Mouse (Mus musculus) left cerebral cortex, adult 8-10 months (tissue): Measurements from ENCODE around the gene Mgrn1. TPM values are rescaled to one million over a fixed set of nuclear protein-coding genes. Genes with fewer than 3 reads are reported as not detected.

Experiments
- DNase-seq, 2 experiments: peaks; one replicate each; pipeline ENCODE4 v3.0.0; 2022; ENCODE audit warnings: low spot score in 2 of 2
- total RNA-seq, 4 experiments: library from RNA; stranded (reverse); gene quantifications; 2 replicates each; pipeline ENCODE4 v1.2.4; 2022

The Mgrn1 gene
- total RNA-seq, 4 experiments from 2014 or later = 210 to 220 (median 214) TPM

GRCm38 (mm10) chr16:4938989-4939388 lies 52.9 kb downstream of the Mgrn1 start:
- peak; percentile 94 to 95 for DNase-seq

DNA sequence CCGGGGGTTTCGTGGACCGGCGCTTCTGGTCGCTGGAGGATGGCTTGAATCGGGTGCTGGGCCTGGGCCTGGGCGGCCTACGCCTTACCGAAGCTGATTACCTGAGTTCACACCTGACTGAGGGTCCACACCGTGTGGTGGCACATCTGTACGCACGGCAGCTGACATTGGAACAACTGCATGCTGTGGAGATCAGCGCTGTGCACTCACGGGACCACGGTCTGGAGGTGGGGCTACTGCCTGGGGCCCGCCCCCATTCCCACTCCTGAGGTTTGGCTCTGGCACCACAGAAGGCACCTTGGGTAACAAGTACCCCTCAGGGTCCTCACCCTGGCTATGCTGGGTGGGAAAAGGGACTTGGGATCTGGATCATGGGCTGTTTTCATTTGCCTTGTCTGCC lies 53.4 kb downstream of the Mgrn1 start:
- peak; percentile 46 to 54 for DNase-seq

DNA sequence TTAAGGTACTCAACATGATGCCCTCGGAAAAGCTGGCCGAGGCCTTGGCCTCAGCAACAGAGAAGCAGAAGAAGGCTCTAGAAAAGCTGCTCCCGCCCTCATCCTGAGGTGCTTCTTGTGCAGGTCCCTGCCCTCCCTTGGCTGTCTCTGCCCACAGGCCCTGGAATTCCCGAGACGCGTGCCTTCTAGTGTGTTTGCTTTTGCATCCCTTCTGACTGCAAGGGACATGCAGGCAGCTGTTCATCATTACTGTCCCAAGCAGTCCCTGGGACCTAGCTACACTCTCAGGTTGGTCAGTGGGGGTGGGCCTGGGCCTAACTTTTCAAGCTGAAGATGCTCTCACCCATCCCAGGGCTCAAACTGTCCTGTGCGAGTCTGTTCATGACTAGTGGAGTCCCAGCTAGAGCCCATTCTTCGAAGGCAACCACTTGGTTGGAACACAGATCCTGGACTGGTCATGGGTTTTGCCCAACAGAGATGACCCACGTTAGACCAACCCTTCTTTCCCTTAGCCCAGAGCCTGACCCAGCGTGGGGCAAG lies 54.3 kb downstream of the Mgrn1 start:
- DNase-seq = no peak

DNA sequence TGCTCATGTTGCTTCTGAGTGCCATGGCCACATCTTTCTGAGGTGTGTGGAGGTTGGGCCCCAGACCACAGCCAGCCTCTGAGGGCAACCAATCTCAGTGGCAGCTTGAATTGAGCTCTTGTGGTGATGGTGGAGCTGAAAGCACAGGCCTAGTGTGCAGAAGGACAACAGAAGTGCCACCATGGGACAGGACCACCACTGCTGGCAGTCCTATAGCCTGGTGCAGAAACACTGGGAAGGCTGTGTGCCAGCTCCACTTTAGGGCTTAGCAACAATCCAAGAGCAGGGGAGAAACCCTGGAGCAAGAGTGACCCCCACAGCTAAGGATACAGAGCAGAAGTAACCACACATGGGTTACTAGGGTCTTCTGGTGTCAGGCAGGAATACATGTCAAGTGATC lies 55.0 kb downstream of the Mgrn1 start:
- no peak for DNase-seq

DNA sequence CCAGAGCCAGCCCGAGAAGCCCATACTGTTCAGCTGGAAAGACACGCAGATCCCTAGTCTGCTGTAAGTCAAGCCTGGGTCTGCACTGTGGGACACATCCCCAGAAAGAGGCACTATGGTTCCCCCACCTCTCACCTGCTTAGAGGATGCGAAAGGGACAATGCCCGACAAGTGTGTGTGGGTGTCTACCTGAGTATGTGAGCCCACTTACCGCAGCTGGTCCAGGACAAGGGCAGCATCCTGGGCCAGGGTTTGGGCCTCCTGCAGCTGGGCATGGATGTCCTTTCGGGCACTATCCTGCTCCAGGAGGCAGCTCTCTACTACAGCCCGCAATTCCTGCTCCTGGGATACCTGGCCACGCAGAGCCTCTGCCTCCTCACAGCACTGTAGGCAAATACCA lies 56.8 kb downstream of the Mgrn1 start:
- no peak for DNase-seq

DNA sequence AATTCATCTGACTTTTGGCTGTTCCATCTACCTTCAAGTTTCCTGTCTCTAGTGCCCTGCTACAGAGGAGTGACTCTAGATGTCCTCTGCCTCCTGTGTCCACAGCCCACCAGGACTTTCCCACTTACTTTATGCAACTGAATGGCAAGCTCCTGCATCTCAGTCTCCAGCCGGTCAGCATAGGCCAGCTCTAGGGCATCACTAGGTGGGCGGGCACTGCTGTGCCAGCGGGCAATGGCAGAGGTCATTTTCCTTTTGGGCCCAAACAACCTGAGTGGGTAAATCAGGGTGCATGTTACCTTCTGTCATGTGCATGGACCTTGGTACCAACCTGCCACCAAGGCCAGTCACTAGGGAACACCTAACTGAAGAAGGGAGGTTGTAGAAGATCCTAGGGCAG lies 57.4 kb downstream of the Mgrn1 start:
- DNase-seq = no peak

GRCm38 (mm10) chr16:4945415-4945814 lies 59.4 kb downstream of the Mgrn1 start:
- no peak for DNase-seq

DNA sequence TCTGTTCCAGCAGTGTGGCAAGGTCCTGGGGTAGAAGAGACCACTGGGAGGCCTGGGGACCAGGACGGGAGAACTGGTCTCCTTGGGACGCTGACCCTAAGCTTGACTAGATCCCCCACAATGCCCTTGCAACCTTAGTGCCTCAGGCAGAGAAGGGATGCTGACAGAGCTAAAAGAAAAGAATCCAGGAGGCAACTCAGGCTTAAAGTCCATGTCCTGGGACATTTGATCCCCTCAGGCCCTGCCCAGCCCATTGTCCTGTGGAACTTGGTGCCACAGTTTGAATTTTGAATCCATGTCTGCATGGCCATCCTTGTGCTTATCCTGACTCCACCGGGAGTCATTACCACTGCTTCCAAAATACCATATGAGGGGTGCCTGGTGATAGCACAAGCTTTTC lies 60.1 kb downstream of the Mgrn1 start:
- no peak for DNase-seq

DNA sequence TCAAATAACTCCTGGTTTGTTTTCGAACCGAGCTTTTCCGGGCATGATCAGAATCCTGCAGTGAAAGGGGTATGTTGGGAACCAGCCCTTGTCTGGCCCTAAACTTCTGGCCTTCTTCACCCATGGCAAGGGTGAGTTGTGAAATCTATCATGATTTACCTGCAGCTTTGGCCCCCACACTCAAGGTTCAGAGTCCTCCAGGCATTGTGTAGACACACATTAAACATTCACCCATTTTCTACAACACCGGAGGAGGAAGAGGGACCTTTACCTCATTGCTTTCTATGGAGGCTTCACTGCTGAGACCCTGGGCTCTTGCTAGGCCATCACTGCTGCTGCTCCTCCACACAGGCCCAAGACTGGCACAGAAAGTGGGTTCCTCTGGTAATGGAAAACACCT lies 61.3 kb downstream of the Mgrn1 start:
- DNase-seq = no peak

DNA sequence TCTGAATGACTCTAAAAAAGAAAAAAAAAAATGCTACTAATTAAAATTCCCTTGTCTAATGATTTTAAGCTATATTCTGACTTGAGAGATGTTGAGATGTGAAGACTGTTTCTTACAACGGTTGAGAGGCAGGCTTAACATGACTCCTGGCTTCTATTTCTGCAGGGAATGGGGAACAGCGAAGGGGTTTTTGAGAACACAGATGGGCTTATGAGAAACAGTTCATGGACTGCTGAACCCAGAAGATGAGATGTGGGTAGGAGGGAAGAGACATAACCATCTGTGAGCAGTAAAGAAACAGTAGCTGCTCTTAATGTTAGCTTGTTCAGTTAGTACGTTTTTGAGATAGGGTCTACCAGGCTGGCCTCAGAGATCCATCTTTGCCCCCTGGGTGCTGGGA lies 70.6 kb downstream of the Mgrn1 start:
- DNase-seq = no peak

DNA sequence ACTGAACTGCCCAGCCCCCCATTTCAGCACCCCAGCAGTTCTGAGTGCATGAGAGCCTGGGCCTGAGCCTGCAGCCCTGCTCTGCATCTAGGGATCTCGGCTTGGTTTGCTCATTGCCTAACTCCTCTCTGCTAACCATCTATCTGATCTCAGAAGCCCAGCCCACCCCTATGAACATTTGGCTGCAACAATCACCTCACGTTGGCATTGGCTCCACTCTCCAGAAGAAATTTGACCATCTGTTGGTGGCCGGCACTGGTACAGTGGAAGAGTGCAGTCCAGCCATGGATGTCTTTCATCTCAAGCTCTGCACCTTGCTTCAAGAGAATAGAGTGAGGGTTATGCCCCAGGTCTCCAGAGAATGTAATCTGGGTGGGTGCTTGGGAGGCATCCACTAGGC lies 71.4 kb downstream of the Mgrn1 start:
- no peak for DNase-seq

- no peak for DNase-seq
Measured at GRCm38 (mm10) chr16:4960260-4960659, 74.2 kb downstream of the Mgrn1 start.

DNA sequence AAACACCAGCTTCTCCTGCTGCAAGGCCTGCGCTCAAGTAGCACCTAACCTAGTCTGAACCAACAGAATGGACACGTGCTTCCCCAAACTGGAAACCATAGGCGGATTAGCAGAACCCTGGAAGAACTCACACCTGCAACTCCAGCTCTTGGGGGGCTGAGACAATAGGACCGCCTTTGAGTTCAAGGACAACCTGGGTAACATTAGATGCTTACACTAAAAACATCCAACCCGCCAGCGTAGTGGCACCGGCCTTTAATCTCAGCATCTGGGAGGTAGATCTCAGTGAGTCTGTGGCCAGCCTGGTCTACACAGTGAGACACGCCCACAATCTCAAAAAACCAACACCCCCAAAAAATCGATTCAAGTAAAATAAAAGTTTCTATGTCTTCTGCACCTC lies 77.3 kb downstream of the Mgrn1 start:
- DNase-seq = no peak

DNA sequence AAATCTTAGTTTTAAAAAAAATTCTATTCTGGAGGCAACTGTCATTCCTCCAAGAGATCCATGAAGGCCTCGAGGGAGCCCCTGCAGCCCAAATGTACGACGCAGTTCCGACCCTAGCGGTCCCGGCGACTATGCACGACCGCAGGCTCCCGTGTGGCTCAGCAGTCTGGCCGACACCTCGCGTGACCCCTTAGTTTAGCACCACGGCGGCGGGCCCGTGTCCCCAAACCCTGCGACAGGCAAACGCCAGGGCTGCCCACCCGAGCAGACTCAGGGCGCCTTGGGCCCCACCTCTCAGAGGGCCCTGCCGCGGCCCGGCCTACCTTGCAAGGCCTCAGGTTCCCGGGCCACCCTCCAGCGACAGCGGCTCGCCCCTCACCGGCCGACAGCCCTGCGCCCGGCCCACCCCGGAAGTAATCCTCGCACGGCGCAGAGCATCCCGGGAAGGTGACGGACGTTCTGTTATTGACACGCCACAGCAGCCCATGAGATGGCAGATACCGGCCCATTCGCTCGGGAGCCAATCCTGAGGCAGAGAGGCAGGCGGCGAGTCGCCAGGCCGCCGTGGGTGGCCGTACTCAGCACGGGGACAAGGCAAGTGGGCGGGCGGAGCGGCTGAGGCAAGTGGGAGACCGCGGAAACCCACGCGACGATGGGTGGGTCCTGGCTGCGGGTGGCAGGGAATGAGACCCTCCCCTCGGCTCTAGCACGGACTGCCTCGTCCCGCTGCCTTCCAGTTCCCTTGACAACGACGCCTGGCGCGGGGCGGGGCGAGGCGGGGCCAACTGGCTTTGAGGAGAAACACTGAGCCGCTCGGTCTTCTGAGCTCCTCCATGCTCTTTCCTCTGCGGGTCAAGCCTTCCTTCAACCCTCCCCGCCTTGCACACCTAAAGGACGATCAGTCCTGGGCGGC lies 78.0 kb downstream of the Mgrn1 start, which contains the start of gene Anks3:
Gene Anks3 (minus strand): TSS at position 409 of the 913 bp plus-strand sequence.
- peak; percentile 96 to 100 for DNase-seq

DNA sequence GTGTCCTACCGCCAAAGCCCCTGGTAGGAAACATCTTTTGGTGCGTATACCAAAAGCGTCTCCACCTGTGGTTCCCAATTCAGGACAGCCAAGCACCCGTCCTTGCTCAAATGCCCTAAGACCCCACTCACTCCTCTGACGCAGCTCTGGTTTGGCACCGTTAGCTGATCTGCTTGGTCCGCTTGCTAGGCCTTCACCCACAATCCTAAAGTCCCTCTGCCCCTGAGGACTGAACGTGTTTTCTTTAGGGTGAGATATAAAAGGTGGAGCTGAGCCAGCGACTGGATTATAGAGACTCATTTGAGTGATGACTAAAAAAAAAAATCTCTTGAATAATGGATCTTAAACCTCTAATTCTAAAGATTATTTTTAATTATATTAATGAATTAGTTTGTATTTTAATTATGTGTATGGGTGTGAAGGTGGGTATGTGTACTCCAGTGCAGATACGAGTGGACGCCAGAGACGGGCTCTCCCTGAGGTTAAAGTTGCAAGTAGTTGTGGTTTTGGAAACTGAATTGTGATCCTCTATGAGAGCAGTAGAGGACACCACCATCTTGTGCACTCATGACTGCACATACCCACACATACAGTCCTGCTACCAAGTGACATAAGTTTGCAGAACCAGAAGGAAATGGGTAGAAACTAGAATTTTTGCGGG lies 78.8 kb downstream of the Mgrn1 start:
- DNase-seq = no peak

DNA sequence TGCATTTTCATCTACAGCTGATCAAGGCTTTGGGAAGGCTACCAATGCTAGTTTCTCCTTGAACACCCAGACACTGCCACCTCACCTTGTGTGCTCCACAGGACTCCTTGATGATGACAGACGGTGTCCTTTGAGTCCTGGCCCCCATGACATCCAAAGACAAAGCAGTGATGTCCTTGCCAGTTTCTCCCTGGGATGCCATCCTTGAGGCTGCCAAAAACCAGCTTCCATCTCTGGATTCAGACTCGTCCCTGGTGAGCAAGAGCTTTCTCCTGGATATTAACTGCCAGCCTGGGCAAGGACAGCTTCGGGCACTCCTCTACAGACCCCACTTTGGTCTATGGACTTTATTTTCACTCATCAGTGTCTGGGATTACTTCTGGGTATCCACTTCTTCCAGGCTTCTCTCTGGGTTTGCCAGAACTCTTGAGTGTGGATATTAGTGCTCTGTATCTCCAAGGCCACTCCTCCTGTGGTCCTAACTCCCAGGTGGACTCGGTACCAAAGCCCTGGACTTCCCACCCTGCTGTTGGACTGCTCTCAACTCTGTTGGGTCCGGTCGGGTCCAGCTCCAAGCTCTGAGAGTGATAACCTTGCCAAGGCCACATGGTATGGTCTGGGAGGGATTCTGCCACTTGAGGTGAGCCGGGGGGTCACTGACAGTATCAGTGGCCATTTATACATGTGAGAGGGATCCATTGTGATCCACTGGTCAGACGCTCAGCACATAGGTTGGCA lies 79.5 kb downstream of the Mgrn1 start:
- DNase-seq = no peak

DNA sequence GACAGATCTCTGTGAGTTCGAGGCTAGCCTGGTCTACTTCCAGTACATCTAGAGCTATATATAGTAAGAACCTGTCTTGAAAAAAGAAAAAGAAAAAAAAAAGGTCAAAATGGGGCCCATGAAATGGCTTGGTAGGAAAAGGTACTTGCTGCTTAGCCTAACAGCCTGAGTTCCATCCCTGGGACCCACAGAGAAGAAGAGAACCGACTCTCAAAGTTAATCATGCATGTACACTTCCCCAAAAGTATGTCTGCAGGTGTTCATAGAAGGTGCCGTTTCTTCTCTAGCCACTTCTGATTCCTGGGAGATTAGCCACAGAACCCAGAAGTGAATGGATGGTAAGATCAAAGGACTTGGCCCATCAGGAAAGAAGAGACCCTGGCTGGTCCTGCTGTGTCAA lies 82.4 kb downstream of the Mgrn1 start:
- DNase-seq = no peak

GRCm38 (mm10) chr16:4969055-4969843 lies 83.2 kb downstream of the Mgrn1 start:
- DNase-seq = no peak

DNA sequence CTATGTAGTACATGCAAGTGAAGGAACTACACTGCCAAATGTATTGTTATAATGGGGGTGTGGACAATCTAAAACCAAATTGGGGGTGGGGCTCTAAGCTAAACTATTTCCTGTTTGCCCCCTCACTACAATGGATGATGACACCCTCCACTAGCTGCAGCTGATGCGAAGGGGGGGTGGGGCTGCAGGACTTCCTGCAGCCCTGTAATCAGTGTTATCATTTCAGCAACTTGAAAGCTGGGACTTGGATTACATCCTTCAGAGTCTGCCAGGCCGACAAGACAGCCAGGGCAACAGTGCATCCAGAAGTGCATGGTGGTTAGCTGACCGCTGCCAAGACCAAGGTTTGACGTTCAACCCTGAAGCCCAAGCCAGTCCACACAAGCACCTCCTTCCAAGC lies 85.6 kb downstream of the Mgrn1 start:
- DNase-seq = no peak

- DNase-seq = no peak
Measured at GRCm38 (mm10) chr16:4974521-4974920, 88.5 kb downstream of the Mgrn1 start.

GRCm38 (mm10) chr16:4976180-4976579 lies 90.1 kb downstream of the Mgrn1 start:
- DNase-seq = no peak
